Mouse (Mus musculus) heart, adult 2 months (tissue): ENCODE data around the gene D630023F18Rik.

Source experiments
- CTCF ChIP-seq: fragments of 200-600 bp; IDR thresholded peaks from 2 replicates; pipeline ENCODE4 v1.8.1; 2022; ENCODE audit warnings: antibody characterized with exemption, mild to moderate bottlenecking, moderate library complexity
- EP300 ChIP-seq: fragments of 200-500 bp; IDR thresholded peaks from 2 replicates; pipeline ENCODE4 v1.6.1; 2011; ENCODE audit warnings: low read depth, low read length, control low read depth; ENCODE audit not compliant: insufficient read depth
- POLR2A ChIP-seq: fragments of 200-500 bp; IDR thresholded peaks from 2 replicates; pipeline ENCODE4 v1.6.1; 2011; ENCODE audit warnings: mild to moderate bottlenecking, low read depth, low read length, control low read depth; ENCODE audit not compliant: insufficient read depth

DNA sequence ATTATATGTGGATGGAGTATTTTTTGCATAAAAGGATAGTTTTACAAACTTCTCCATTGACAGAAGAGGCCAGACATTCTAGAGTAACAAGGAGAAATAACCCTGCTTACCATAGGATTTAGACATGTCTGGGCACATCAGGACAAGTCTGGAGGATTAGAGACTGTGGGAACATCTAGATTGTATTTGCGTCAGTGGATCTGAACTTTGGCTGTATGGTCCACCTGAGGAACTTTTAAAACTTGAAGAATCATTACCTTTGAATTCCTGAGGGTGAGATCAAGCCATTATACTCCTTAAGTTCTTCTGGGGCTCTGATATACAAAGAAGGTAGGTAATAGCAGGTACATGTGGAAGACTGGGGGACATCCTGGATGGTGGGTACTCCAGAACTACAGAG lies 8.7 kb upstream of the D630023F18Rik start:
- no peak for TF ChIP-seq CTCF
- no peak for TF ChIP-seq EP300
- no peak for TF ChIP-seq POLR2A
